Mouse (Mus musculus): ENCODE measurements at regions not wholly inside any gene's neighbourhood (a gene's known extent, or its start where the extent isn't known, plus 50 kb on each side); places are given as distances from the start of the nearest gene placed in this dataset.
A peak's percentile ranks its signal among the peaks of the same experiment; 100 is the strongest.

DNA sequence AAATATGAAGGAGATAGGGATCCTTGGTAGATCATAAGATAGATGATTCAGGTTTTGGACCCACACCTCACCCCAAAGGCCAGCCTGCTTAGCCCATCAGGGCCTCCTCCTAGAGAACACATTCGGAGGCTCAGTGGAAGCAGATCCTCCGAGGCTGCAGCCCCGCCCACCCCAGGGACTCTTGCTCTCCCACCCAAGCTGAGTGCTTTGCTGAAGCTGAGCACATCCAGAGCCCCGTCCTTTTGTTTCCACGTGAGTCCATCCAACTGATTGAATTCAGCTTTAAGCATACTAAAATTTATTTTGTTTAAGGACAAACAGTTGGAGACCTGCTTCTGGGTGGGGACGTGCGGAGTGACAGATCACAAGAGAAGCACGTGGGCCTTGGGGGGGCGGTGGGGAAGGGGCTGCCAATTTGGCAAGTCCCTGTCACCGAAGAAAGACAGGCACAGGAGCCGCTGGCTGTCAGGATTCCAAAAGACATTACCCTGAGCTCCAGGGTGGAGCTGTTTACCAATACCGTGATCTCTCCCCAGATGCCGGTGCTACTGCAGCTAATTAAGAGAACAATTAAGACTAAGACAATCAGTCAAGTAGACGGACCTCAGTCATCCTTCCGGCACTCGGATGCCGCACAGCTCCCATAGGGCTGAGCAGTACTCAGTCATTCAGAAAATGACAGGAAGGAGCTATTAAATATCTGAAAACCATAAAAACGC lies 448.9 kb upstream of the Spred2 start:
- DNase-seq = no peak

DNA sequence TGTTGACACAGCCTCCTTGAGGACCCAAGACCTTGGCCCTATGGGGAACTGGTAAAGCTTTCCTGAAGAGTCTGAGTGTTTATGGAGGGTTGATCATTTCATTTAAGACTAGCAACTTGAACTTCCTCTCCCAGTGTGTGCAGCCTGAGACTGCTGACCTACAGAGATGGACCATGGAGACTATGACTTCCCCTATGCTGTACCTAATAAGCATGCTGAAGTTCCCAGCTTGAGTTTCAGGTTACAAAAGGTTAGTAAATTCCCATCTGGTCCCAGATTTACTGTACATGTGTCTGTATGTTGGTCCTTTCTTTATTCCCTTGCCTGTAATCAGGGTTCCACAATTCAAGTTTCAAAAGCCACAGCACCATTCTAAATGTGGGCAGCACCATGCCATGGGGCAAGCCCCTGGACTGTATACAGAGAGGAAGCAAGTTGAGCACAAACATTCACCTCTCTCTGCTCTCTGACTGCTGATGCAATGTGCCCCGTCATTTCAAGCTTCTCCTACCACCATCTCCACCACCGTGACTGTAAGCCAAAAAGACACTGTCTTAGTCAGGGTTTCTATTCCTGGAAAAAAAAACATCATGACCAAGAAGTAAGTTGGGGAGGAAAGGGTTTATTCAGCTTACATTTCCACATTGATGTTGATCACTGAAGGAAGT lies 431.0 kb upstream of the Spred2 start:
- DNase-seq = no peak

DNA sequence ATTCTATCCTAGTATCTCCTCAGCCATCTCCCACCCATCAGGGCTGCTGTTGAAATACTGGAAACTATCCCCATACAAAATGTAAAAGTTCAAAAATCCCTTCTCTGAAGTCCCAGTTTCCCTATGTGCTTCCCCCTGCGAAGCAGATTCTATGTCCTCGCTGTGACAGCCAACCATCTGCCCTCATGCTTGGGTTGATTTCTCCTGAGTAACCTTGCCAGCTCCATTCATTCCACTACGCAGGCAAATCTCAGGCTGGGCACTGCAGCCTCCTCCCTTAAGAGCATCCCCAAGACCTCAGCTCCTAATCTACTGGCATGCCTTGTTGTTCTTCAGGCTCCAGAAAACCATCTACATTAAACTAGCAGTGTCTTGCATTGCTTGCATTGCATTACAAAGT lies 402.5 kb upstream of the Spred2 start:
- DNase-seq = no peak

DNA sequence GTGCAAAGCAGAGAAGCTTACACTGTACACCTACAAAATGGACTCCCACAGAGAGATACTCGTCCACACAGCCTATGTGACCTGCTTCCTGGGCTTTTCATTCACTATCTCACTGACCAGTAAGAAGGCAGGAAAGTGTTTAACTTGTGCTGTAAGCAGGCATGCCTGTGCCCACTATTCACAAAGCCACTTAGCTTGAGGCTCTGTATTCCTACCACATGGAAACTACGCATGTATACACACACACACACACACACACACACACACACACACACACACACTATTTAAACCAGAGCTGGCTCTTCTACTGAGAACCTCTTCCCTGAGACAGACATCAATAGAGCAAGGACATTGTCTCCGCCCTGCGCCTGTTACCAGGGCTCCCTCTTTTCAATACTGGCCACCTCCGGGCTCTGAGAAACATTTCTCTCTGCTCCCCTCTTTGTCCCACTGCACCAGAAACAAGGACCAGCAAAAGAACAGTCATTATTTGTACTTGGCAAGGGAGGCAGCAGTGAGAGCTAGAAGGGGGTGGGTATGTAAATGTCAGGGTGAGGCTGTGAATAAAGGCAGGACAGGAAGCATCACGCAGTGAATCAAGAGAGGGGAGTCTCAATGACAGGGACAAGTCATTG lies 400.2 kb upstream of the Spred2 start:
- no peak for DNase-seq

DNA sequence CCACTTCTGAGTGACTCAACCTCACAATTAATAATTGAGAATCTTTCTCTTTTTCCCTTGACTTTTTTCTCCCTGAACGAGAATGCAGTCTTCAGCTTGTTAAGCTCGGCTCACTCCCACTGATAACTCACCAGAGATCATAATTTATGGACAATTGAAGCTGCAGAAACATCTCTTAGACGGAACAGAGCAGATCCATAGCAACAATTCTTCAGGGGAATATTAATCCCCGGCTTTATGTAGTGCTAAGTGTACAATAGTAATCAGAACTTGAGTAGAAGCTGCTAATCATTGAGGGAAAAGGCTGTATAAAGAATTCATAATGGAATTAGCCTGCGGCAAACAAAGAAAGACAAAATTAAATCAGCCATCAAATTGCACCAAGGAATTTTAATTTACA lies 395.0 kb upstream of the Spred2 start:
- DNase-seq = no peak

DNA sequence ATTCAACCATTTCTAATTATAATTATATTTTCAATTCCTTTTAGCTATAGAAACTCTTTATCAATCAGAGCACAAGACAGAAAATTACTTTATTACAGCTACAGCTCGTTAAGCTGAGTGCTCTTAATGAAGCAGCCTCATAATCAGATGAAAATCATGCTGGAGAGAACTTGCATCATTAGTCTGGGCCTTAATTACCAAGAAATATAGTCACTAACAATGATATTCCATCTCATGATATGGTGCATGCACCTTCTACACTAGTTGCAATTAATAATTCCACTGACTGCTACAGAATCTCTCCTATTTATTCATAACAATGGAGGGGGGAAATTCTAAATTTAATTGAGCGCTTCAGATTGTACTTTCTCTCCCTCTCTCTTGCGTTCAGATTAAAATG lies 393.5 kb upstream of the Spred2 start:
- DNase-seq = no peak

DNA sequence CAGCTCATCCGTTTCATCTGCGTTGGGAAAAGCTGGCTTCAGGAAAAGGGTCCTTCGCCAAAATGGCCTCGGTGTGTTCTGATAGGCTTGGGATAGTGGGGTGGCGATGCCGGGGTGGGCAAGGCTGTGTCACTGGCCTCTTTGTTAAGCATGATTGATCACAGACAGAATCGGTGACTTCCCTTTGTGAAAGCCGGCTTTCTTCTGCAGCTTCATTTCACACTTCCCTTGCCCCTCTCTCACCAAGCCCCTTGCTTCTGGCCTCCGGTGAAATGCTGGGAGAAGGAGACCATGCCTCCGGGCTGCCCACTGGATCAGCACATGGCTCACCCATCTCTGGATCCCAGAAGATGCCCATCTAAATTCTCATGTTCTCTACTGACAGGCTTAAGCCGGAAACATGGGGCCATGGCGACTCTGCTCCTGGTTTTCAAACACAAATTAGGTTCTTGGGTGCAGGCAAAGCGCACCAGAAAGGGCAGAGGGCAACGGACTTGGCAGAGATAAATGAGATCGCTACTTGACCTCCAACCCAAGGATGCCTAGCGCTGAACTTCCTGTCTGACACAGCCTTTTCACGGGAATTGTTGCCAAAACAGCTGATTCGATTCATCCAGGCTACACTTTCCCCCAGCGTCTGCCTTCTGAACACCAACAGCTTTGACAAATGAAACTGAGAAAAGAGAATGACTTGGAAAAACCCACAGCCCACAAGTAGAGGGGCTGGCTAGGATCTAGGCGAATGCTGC lies 392.7 kb upstream of the Spred2 start:
- no peak for DNase-seq

DNA sequence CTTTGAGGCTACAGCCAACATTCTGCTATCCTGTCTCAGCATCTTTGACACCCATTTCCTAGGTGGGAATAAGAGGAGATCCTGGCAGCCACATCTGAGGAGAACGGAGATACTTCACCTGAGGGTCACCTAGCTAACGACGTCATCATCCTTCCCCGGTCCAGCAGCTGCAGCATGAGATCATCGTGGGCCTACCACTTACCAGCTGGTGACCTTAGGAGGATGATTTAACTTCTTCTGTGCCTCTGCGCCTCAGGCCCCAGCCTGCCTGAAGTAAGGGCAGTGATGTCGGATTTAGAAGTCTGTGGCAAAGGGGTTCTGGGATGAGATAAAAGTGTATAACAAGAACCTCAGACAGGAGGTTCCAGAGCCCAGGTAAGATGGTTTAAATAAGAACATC lies 391.3 kb upstream of the Spred2 start:
- DNase-seq = no peak

DNA sequence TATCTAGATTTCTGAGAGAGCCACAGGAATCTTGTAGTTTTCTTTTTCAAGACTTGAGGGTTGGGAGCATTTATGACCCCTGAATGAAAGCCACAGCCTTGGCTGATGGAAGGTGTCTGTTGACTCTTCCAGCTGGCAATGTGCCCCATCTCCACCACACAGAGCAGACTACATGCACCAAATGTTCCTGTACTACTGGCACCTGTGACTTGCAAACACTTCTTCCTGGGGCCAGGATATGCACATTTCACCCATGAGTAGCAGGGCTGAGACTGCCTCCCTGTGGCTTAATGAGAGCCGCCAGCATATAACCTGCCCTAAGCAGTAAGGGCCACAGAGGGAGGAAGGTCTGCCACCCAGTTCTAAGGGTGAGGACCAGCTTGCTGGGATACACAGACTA lies 390.5 kb upstream of the Spred2 start:
- DNase-seq = no peak

DNA sequence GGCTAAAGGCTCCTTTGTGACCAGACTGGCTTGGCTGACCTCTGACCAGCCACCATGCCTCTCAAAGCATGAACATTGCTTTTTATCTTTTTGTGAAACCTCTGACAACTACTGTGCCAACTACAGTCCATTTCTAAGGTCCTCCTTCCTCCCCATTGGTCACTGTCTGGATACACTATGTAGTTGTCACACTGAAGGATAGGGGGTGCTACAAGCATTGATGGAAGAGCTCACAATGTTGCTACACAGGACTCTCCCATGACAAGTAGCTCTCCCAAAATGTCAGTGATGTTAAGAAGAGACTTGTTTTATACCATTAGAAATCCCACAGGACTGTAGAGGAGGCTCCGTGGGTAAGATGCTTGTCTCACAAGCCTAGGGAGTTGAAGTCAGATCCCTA lies 389.0 kb upstream of the Spred2 start:
- DNase-seq = no peak

DNA sequence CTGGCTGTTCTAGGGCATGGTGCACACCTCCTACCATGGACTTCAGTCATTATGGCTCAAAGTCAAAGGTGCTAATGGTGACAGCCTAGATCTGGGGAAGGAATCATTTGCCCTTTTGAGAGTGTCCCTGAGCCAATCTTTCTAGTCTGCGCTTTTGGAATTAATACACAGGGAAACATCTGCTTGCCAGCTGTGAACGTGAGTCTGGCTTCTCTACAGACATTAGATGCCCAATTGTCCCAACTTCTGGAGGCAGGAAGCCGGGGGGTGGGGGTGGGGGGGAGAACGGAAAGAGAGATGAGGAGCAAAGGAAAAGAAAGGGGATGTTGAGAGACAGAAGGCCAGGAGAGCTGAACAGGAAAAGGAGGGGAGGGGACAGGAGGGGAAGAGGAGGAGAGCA lies 377.9 kb upstream of the Spred2 start:
- no peak for DNase-seq

DNA sequence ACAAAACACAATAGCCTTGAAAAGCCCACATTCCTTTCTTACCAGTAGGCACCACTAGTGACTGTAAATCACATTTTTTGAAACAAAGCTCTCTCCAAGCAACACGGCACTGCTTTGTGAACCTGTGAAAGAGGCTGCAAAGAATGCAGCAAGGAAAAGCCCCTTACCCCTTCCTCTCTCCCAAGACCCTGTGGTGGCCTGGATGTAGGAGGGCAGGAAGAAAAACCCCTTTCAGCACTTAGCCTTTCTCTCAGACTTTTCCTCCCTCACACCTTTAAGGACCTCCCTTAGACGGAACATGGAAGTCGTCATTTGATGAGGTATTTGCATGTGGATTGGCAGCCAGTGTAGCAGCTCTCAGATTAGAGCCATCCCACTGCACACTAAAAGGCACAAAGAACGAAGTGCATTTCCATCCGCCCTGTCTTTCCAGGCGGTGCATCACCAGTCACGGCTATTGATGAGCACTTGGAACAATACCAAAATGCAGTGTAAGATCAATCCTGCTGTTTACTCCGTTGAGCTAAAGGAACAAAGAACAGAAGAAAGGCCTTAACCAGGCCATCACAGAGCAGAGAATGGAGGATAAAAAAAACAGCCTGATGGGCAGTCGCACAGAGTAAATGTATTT lies 369.7 kb upstream of the Spred2 start:
- no peak for DNase-seq

DNA sequence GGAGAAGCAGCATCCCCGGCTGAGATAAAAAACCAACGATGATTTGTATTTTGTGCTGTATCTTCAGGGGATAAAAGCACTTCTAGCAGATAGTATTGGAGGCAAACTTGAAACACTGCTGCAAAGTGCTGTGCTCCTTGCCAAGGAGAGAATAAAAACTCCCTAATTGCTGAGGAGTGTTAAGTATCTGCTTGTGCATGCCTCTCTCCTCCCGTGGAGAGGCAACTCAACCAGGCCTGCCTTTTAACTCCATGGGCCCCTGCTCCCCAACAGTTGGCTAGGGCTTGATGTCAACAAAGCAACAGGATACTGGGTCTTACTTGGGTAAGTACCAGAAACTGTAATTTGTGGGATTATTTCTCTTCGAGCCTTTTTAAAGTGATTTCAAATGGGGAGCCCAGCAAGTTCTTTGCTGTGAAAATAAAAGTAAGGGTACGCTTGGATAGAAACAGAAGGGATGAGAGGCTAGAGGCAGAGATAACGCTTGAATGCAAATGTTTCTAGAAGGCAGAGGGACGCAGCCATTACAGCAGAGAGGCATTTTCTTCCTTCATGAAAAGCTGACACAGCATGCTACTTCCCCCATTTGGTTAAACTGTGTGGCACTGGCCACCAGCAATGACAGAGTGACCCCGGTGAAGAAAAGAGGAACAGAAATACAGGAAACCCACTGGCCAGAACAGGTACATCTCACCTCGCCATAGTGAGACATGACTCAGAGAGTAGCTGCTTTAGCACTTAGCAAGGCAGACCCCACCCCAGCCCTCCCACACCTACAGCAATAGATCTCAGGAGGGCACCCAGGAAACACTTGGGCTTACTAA lies 369.0 kb upstream of the Spred2 start:
- DNase-seq = no peak

DNA sequence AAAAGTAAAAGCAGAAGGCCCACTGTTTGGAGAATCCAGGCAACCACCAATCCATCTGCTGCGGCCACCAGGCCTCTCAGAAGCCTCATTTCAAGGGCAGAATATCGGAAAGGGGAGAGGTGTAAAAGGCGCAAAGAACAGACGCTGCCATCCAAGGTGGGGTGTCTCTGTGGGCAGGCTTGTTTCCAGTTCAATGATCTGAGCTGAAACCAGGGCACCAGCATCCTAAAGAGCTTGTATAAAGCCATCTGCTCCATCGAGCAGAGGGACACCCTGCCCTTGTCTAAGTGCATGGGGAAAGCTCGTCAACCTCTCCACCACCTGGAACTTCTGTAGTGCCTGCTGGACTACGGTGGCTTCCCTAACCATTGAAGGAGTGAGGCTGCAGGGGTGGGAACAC lies 363.7 kb upstream of the Spred2 start:
- DNase-seq = no peak

DNA sequence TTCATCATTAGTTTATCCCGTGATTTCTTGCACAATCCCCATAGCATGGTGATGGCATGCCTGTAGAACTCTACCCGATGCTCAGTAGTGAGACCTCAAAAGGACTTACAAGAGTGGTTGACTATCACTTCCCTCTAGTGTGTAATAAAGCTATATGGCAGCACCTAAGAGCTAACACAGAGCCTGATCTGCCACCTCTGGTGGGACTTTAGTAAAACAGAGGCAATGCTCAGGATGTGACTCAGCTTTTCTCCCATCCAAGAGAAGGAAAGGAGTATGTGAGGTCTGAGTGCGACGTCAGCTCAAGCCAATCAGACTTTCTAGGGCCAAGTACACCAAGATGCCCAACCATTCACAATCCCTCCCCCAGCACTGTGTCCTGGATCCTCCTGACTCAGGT lies 361.5 kb upstream of the Spred2 start:
- no peak for DNase-seq

DNA sequence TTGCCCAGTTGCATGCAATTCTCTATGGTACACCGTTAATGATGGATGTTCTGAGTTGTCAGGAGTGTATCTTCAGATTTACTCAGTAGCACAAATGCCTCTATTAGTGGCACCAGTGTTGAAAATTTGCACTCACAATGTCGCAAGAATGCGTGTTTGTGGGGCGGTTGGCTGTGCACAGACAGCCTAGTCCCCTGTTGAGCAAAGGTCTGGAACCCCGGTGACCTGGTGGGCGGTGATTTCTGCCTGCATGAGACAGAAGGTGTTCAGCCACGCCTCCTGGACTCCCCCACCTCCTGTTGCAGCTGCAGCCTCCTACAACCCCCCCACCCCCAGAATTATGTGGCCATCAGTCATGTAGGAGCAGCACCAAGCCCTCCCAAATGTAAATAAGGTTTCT lies 338.9 kb upstream of the Spred2 start:
- no peak for DNase-seq

DNA sequence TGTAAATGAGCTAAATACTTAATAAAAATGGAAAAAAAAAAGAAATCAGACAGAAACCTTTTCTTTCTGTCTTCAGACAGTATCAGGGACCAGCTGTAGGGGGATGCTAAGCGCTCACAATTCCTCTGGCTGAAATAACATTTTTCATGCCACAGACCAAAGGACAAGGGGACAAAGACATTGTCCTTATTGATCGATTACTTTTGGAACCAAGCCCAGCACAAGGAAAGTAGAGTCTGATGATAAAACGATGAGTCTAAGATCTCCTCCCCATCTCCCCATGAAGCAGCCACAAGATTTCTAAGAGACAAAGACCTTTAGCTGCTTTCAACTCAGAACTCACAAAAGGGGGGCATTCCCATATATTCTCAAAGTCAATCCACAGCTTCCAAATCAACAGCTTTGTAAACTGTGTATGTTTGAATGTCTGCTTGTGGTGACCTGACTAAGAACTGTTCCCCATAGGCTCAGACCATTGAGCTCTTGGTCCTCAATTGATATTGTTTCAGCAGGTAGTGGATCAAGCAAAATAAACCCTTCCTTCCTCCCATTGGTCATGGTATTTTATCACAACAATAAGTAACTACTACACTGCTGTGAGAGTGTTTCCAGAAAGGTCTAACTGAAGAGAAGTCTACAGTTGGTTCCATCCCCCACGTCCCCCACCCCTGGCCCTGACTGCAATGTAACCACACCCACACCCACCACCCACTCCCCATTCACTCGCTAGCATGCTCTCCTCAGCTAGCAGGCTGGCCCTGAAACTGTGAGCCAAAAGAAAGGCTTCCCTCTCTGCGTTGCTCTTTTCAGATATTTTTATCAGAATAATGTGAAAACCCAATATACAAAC lies 331.4 kb upstream of the Spred2 start:
- no peak for DNase-seq

DNA sequence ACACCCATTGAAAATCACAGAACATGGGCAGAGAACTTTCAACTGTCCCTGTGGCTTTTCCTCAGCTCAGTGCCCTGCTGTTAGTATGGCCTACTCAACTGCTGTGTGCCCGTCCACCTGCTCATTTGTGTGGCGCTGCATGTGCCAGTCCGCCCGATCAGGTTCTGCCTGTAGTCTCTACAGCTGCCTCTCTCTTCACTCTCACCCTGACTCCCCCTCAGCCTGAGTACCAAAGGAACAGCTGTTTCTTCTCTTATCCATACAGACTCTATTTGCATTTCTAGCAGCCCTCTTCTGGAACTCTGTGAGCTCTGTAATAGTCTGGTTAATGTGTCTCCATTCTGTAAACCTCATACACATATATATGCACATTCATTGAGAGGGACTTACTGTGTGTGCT lies 329.1 kb upstream of the Spred2 start:
- no peak for DNase-seq

DNA sequence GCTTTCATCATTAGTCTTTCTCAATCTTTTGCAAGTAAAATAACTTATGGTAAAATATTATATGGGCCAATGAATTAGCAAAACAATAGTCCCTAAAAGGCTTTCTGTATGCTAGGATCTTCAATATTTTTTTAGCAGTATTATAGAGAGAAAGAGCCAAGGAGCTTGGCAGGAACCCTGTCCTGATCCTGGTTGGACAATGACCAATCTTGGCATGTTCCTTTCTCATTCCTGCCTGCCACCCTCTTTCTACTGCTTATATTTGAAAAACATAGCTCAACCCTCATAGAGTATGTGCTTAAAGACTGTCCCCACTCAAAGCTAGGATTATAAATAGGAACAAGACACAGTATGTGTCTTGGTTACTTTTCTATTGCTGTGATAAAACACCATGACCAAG lies 327.8 kb upstream of the Spred2 start:
- no peak for DNase-seq

DNA sequence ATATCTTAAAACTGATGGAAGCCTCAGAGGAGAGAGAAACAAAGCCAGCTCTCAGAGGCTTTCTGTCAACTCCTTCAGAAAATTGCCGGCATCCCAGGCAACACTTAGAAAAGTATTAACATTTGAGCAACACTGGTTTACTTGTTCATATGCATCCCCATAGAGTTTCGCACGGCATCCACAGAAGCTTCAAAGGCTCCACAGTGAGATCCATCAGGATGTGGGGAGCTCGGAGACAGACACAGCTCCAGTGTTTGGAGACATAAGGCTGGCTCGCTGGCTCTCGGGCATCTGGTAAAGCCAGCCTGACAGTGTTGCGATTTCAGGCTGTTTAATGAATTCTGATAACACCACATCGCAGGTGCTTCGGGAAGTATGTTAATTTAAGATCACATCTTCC lies 324.7 kb upstream of the Spred2 start:
- no peak for DNase-seq

DNA sequence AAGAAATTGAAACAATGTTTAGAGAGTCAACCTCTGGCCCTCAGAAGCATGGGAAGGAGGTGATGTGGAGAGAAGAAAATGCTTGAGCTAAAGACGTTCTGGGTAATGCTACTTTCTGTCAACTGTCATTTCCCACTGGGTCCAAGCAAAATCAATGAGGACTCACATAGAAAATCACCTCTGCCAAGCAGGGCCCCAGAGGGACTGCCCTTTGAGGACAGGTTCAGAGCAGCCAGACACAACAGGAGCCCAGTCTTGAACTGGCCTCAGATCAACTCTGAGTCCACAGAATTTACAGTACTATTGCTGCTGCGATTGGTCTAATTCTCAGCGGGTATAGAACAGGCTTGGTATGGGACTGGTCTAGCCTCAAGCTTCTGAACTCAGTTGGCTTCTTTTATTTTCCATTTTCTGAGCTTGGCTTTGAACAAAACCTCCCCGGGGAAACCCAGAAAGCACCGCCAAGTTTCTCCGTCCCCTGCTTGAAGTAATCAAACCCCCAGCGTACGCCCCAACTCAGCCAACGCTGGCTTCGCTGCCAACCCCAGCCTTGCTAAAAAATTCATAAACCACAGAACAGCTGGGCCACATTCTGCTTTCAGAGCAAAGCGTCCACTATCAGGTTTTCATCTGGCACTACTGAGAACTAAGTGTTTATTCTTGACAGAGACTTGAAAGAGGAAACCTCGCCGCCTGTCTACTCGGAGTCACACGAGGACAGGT lies 322.8 kb upstream of the Spred2 start:
- DNase-seq = peak; percentile 36
